In genomic region chr17:57250461-57251160, GRCm38 (mm10) we compare ENCODE assay signal across 9 mouse cellular contexts. TPM values are rescaled to one million over a fixed set of nuclear protein-coding genes. Genes with fewer than 3 reads are reported as not detected.
DNase-seq lines count a peak whose midpoint lies in the region; ATAC-seq and TF ChIP-seq lines count a peak whose summit lies in the region.
"Had no signal": no experiment of that assay in that cellular context is flagged by ENCODE, and none has a peak within 500 bp of the region (broad histone marks: within the 10 kb centered on the region; RNA-seq: fewer than 3 reads in every experiment).

No protein-coding gene starts in this region.

- H3K4me2 ChIP-seq in intestine, embryonic 15.5 days (replicated peaks), result peak overlapping the region; percentile 95
- peak overlapping the region; percentile 81 for H3K4me2 ChIP-seq in liver, embryonic 14.5 days (ENCODE audit: low read depth)
- peak overlapping the region; percentile 91 for H3K4me2 ChIP-seq in neural tube, embryonic 13.5 days

- ATAC-seq in cerebellum, adult (ENCODE audit: insufficient number of reproducible peaks, low FRiP score, low TSS enrichment), result no peak
- ATAC-seq in intestine, embryonic 15.5 days, result no peak
- ATAC-seq in liver, embryonic 14.5 days (ENCODE audit: insufficient read depth), result no peak
- no peak for ATAC-seq in neural tube, embryonic 13.5 days (ENCODE audit: low read depth)

- intact Hi-C loops in gastrocnemius, postnatal 36 days (cut with DNase I), result no loop called here

- H3K9me3 ChIP-seq in intestine, embryonic 15.5 days, result no peaks in the 10 kb centered on the region
- H3K9me3 ChIP-seq in liver, embryonic 14.5 days (ENCODE audit: control insufficient read depth, low read length), result no peaks in the 10 kb centered on the region
- no peaks in the 10 kb centered on the region for H3K9me3 ChIP-seq in neural tube, embryonic 13.5 days

- H3K4me3 ChIP-seq in intestine, embryonic 15.5 days (replicated peaks), result peak overlapping the region; percentile 80
- H3K4me3 ChIP-seq in liver, embryonic 14.5 days (ENCODE audit: insufficient read depth in 1 of 2, low read depth in 2 of 2, low read length in 2 of 2), result peak overlapping the region; percentile 68 to 82
- H3K4me3 ChIP-seq in neural tube, embryonic 13.5 days, result peak overlapping the region; percentile 60

- no peak for TF ChIP-seq CTCF in liver, embryonic 14.5 days (IDR thresholded peaks at IDR 0.05; ENCODE audit: low read depth)

- peak overlapping the region; percentile 73 for H3K9ac ChIP-seq in intestine, embryonic 15.5 days
- no peak overlapping the region for H3K9ac ChIP-seq in liver, embryonic 14.5 days (replicated peaks)
- H3K9ac ChIP-seq in neural tube, embryonic 13.5 days, result peak overlapping the region; percentile 70

- 3% methylated on average over 33 of the region's 33 CpGs for whole genome bisulfite sequencing in intestine, embryonic 15.5 days
- WGBS in liver, embryonic 14.5 days (ENCODE audit: insufficient replicate concordance), result 7% methylated on average over 33 of the region's 33 CpGs
- 3% methylated on average over 33 of the region's 33 CpGs for WGBS in neural tube, embryonic 13.5 days

- TF ChIP-seq EP300 in liver, embryonic 14.5 days (IDR thresholded peaks at IDR 0.05; ENCODE audit: low read depth), result no peak

- DNase-seq in cerebellum, adult 18-20 months, result peak; percentile 33 to 53
- DNase-seq in cerebellum, adult 8-10 months, result peak; percentile 55
- peak; percentile 68 to 73 for DNase-seq in gastrocnemius, postnatal 36 days
- DNase-seq in liver, embryonic 14.5 days (ENCODE audit: low read depth in 3 of 3, low spot score in 3 of 3), result no peak
- DNase-seq in layer of hippocampus, adult 8-10 months (ENCODE audit: low spot score in 2 of 2), result no peak

- H3K36me3 ChIP-seq in intestine, embryonic 15.5 days, result peaks cover 22% of the 10 kb centered on the region
- H3K36me3 ChIP-seq in liver, embryonic 14.5 days (replicated peaks; ENCODE audit: control insufficient read depth, insufficient read depth, low read depth), result no peaks in the 10 kb centered on the region
- peaks cover 23% of the 10 kb centered on the region for H3K36me3 ChIP-seq in neural tube, embryonic 13.5 days

- H3K4me1 ChIP-seq in intestine, embryonic 15.5 days (replicated peaks), result peaks cover 22% of the 10 kb centered on the region
- H3K4me1 ChIP-seq in liver, embryonic 14.5 days (replicated peaks; ENCODE audit: control insufficient read depth in 2 of 2, insufficient read depth in 2 of 2, low read length in 1 of 2), result peaks cover 7 to 14% of the 10 kb centered on the region in 2 experiments
- peaks cover 39% of the 10 kb centered on the region for H3K4me1 ChIP-seq in neural tube, embryonic 13.5 days (replicated peaks)

- H3K27me3 ChIP-seq in intestine, embryonic 15.5 days (replicated peaks), result no peaks in the 10 kb centered on the region
- peaks cover 2% of the 10 kb centered on the region; the same call in 1 of the 2 replicates for H3K27me3 ChIP-seq in liver, embryonic 14.5 days (ENCODE audit: control insufficient read depth, insufficient read depth, low read length)
- no peaks in the 10 kb centered on the region for H3K27me3 ChIP-seq in neural tube, embryonic 13.5 days

- peak overlapping the region; percentile 36; the same call in 1 of the 2 replicates for H3K27ac ChIP-seq in intestine, embryonic 15.5 days
- H3K27ac ChIP-seq in liver, embryonic 14.5 days, result no peak overlapping the region
- H3K27ac ChIP-seq in neural tube, embryonic 13.5 days (replicated peaks), result no peak overlapping the region

RNA-seq across cellular contexts. Expression of gene Trip10, which starts 1.4 kb away (rescaled TPM):
- total RNA-seq in gastrocnemius, postnatal 36 days (2021), result 100 to 1,000 TPM; 142 to 152 TPM
- 45.2 and 46.1 TPM in 2 replicates for polyA plus RNA-seq in intestine, embryonic 15.5 days (2015; fragmentation: Nextera tagmentation; extraction: Ambion mirVana)
- 4.4 and 6.6 TPM in 2 replicates for polyA plus RNA-seq in liver, embryonic 14.5 days (2012; rRNA removed)
- 5.5 and 6.0 TPM in 2 replicates for polyA plus RNA-seq in liver, embryonic 14.5 days (2014; fragmentation: Nextera tagmentation; extraction: Ambion mirVana)
- 14.7 and 15.4 TPM in 2 replicates for polyA plus RNA-seq in neural tube, embryonic 13.5 days (2015; fragmentation: Nextera tagmentation; extraction: Ambion mirVana)
- 10 to 100 TPM in 3 of 4 experiments, 1 to 10 TPM in 1; 8.1 to 12.3 (median 11.6) TPM for total RNA-seq in layer of hippocampus, adult 8-10 months (2022)

RNA-seq across cellular contexts. Expression of gene Gpr108, which starts 2.4 kb away (rescaled TPM):
- total RNA-seq in gastrocnemius, postnatal 36 days (2021), result 10 to 100 TPM; 20.5 to 22.6 TPM
- 32.6 and 34.7 TPM in 2 replicates for polyA plus RNA-seq in intestine, embryonic 15.5 days (2015; fragmentation: Nextera tagmentation; extraction: Ambion mirVana)
- polyA plus RNA-seq in liver, embryonic 14.5 days (2012; rRNA removed), result 7.6 and 8.5 TPM in 2 replicates
- polyA plus RNA-seq in liver, embryonic 14.5 days (2014; fragmentation: Nextera tagmentation; extraction: Ambion mirVana), result 12.0 and 12.8 TPM in 2 replicates
- polyA plus RNA-seq in neural tube, embryonic 13.5 days (2015; fragmentation: Nextera tagmentation; extraction: Ambion mirVana), result 23.8 and 24.8 TPM in 2 replicates
- 10 to 100 TPM; 25.7 to 28.6 (median 28.3) TPM for total RNA-seq in layer of hippocampus, adult 8-10 months (2022)

RNA-seq across cellular contexts. Expression of gene C3, which starts 22.7 kb away (rescaled TPM):
- total RNA-seq in gastrocnemius, postnatal 36 days (2021), result 10 to 100 TPM; 11.8 TPM
- polyA plus RNA-seq in intestine, embryonic 15.5 days (2015; fragmentation: Nextera tagmentation; extraction: Ambion mirVana), result 4.3 and 7.7 TPM in 2 replicates
- 207 and 240 TPM in 2 replicates for polyA plus RNA-seq in liver, embryonic 14.5 days (2012; rRNA removed)
- polyA plus RNA-seq in liver, embryonic 14.5 days (2014; fragmentation: Nextera tagmentation; extraction: Ambion mirVana), result 200 and 205 TPM in 2 replicates
- polyA plus RNA-seq in neural tube, embryonic 13.5 days (2015; fragmentation: Nextera tagmentation; extraction: Ambion mirVana), result 1.6 and 1.9 TPM in 2 replicates
- 10 to 100 TPM in 2 of 4 experiments, 1 to 10 TPM in 2; 2.2 to 19.0 (median 8.9) TPM for total RNA-seq in layer of hippocampus, adult 8-10 months (2022)

RNA-seq across cellular contexts. Expression of gene Vav1, which starts 28.3 kb away (rescaled TPM):
- 1 to 10 TPM in 1 of 2 experiments, under 1 TPM in 1; 0.54 to 1.4 TPM for total RNA-seq in gastrocnemius, postnatal 36 days (2021)
- 3.2 TPM in 2 replicates for polyA plus RNA-seq in intestine, embryonic 15.5 days (2015; fragmentation: Nextera tagmentation; extraction: Ambion mirVana)
- 4.6 and 6.9 TPM in 2 replicates for polyA plus RNA-seq in liver, embryonic 14.5 days (2012; rRNA removed)
- 10.7 and 11.0 TPM in 2 replicates for polyA plus RNA-seq in liver, embryonic 14.5 days (2014; fragmentation: Nextera tagmentation; extraction: Ambion mirVana)
- 1.5 and 1.8 TPM in 2 replicates for polyA plus RNA-seq in neural tube, embryonic 13.5 days (2015; fragmentation: Nextera tagmentation; extraction: Ambion mirVana)
- total RNA-seq in layer of hippocampus, adult 8-10 months (2022), result 10 to 100 TPM in 2 of 4 experiments, 1 to 10 TPM in 2; 3.3 to 17.4 (median 10.0) TPM

RNA-seq across cellular contexts. Expression of gene Tnfsf14, which starts 56.6 kb away (rescaled TPM):
- under 1 TPM in 1 of 2 experiments, not detected in 1; 0.18 TPM for total RNA-seq in gastrocnemius, postnatal 36 days (2021)
- 0.23 and 0.29 TPM in 2 replicates for polyA plus RNA-seq in intestine, embryonic 15.5 days (2015; fragmentation: Nextera tagmentation; extraction: Ambion mirVana)
- 1.5 and 1.9 TPM in 2 replicates for polyA plus RNA-seq in liver, embryonic 14.5 days (2012; rRNA removed)
- polyA plus RNA-seq in liver, embryonic 14.5 days (2014; fragmentation: Nextera tagmentation; extraction: Ambion mirVana), result 0.51 and 0.75 TPM in 2 replicates
- polyA plus RNA-seq in neural tube, embryonic 13.5 days (2015; fragmentation: Nextera tagmentation; extraction: Ambion mirVana), result not detected in 2 replicates
- total RNA-seq in layer of hippocampus, adult 8-10 months (2022), result not detected
- total RNA-seq: MEL had no signal

Comparison
In these comparisons a context has a peak if more than half of its experiments do, and no peak if none do; other contexts are left out.
1. DNase-seq: peak in cerebellum, adult 18-20 months (2 of 2), cerebellum, adult 8-10 months (single experiment) and gastrocnemius, postnatal 36 days (2 of 2); none in liver, embryonic 14.5 days (0 of 3) and layer of hippocampus, adult 8-10 months (0 of 2).
2. RNA of gene C3, which starts 22.7 kb away (polyA plus RNA-seq): 200 to 240 TPM in liver, embryonic 14.5 days; 4.3 to 7.7 TPM in intestine, embryonic 15.5 days and 1.6 to 1.9 TPM in neural tube, embryonic 13.5 days; every median in the first group is over 10 times any median in the second.
3. Peak in every context shown above with its lines, with median percentiles within 50 percentile points of each other: H3K4me2 ChIP-seq and H3K4me3 ChIP-seq.